Mouse (Mus musculus): ENCODE measurements at regions not wholly inside any gene's neighbourhood (a gene's known extent, or its start where the extent isn't known, plus 50 kb on each side); places are given as distances from the start of the nearest gene placed in this dataset.

DNA sequence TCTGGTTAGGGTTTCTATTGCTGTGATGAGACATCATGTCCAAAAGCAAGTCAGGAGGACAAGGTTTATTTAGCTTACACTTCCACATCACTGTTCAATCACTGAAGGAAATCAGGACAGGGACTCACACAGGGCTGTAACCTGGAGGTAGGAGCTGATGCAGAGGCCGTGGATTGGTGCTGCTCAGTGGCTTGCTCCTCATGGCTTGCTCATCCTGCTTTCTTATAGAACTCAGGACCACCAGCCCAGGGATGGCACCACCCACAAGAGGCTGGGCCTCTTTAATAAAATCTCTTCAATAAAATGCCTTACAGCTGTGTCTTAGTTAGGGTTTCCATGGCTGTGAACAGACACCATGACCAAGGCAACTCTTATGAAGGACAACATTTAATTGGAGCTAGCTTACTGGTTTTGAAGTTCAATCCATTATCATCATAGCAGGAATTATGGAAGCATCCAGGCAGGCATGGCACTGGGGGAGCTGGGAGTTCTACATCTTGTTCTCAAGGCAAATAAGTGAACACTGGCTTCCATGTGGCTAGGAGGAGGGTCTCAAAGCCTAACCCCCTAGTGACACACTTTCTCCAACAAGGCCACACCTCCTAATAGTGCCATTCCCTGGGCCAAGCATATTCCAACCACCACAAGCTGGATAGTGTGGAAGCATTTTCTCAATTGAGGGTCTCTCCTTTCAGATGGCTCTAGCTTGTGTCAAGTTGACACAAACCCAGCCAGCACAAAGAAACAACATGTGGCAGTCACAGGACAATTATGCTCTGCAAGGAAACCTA, 96.4 kb upstream of the Cpm start:
- TF ChIP-seq POLR2A (IDR thresholded peaks at IDR 0.05; ENCODE audit: low read depth, low read length) (no peak), CTCF (conservative IDR thresholded peaks at IDR 0.05; ENCODE audit: insufficient read depth, insufficient read length, low read depth, low read length) (no peak)

Measured in kidney, adult 2 months (tissue).